Mouse (Mus musculus) limb, embryonic 14.5 days (tissue): Measurements from ENCODE around the gene Ttll1. TPM values are rescaled to one million over a fixed set of nuclear protein-coding genes. Genes with fewer than 3 reads are reported as not detected.

Source experiments
- ATAC-seq: fragments of 200-750 bp; cut with Nextera tagmentation; 2 replicates; pipeline ENCODE4 v1.8.0; 2017; ENCODE audit warnings: low read depth, moderate number of reproducible peaks, moderate TSS enrichment; ENCODE audit not compliant: low FRiP score
- DNase-seq: peaks from one replicate; pipeline ENCODE4 v3.0.0-alpha.2; 2015; ENCODE audit warnings: low spot score
- H3K27ac ChIP-seq: fragments of 300-500 bp; sonication (generic); replicated peaks from 2 replicates; pipeline ENCODE4 v1.5.1; 2014; ENCODE audit warnings: low read depth, mild to moderate bottlenecking, low read length, moderate library complexity, mixed read lengths
- H3K27me3 ChIP-seq: fragments of 300-500 bp; sonication (generic); 2 replicates; pipeline ENCODE4 v1.6.1; 2014; ENCODE audit warnings: low read length, mixed read lengths; ENCODE audit not compliant: control insufficient read depth, insufficient read depth
- H3K36me3 ChIP-seq: fragments of 300-500 bp; sonication (generic); 2 replicates; pipeline ENCODE4 v1.6.1; 2014; ENCODE audit warnings: mild to moderate bottlenecking, low read length, moderate library complexity, mixed read lengths; ENCODE audit not compliant: control insufficient read depth, insufficient read depth
- H3K4me1 ChIP-seq: fragments of 300-500 bp; sonication (generic); 2 replicates; pipeline ENCODE4 v1.6.1; 2014; ENCODE audit warnings: antibody characterized with exemption, low read length, mixed read lengths; ENCODE audit not compliant: control insufficient read depth, insufficient read depth
- H3K4me2 ChIP-seq: fragments of 300-500 bp; sonication (generic); replicated peaks from 2 replicates; pipeline ENCODE4 v1.6.1; 2014; ENCODE audit warnings: low read depth, mild to moderate bottlenecking, low read length, moderate library complexity; ENCODE audit not compliant: severe bottlenecking
- H3K4me3 ChIP-seq: fragments of 300-500 bp; sonication (generic); replicated peaks from 2 replicates; pipeline ENCODE4 v1.5.1; 2014; ENCODE audit warnings: low read length
- H3K9ac ChIP-seq: fragments of 300-500 bp; sonication (generic); 2 replicates; pipeline ENCODE4 v1.6.1; 2014; ENCODE audit warnings: mild to moderate bottlenecking, low read depth, low read length, moderate library complexity; ENCODE audit not compliant: severe bottlenecking
- H3K9me3 ChIP-seq: fragments of 300-500 bp; sonication (generic); 2 replicates; pipeline ENCODE4 v1.6.1; 2016; ENCODE audit warnings: low read length; ENCODE audit not compliant: control insufficient read depth
- POLR2A ChIP-seq: fragments of 200-500 bp; IDR thresholded peaks from 2 replicates; pipeline ENCODE4 v1.8.0; 2012; ENCODE audit warnings: inconsistent platforms, mild to moderate bottlenecking, moderate library complexity, borderline replicate concordance; ENCODE audit not compliant: insufficient read depth, insufficient read length; ENCODE audit errors: extremely low read depth
- WGBS: fragments of 180-500 bp; shearing (Covaris S2); extraction: QIAGEN DNeasy Blood & Tissue Kit; methylation state at CpG from one replicate; pipeline ENCODE4 v1.1.7; 2014; 5-methylcytosine and 5-hydroxymethylcytosine counted together
- polyA plus RNA-seq, 2 experiments: library from polyadenylated mRNA; depleted of rRNA in 1 of 2; stranded (reverse) in 1 of 2; unstranded in 1 of 2; fragments of >200 nt; fragmentation: Nextera tagmentation in 1 of 2; extraction: Ambion mirVana in 1 of 2; gene quantifications; 2 replicates each; pipeline versions ENCODE4 v1.2.1 to v1.2.3; 2012 to 2014

The Ttll1 gene
- polyA plus RNA-seq (2012; rRNA removed) (13.0 and 14.1 TPM in 2 replicates), polyA plus RNA-seq (2014; fragmentation: Nextera tagmentation; extraction: Ambion mirVana) (9.0 and 10.1 TPM in 2 replicates)

- H3K27ac ChIP-seq = no peak within 1 kb of the TSS
- ATAC-seq (peak; percentile 95), DNase-seq (peak; percentile 91)
- H3K27me3 ChIP-seq = no peaks in the 10 kb centered on the region
- no peaks in the 10 kb centered on the region for H3K36me3 ChIP-seq
- peak within 1 kb of the TSS; percentile 52 for H3K9ac ChIP-seq
- H3K4me1 ChIP-seq = peaks cover 3% of the 10 kb centered on the region; the same call in 1 of the 2 replicates
- 11% methylated on average over 35 of the region's 41 CpGs for WGBS
- peak; percentile 18; the same call in 1 of the 2 replicates for TF ChIP-seq POLR2A
- H3K9me3 ChIP-seq = no peaks in the 10 kb centered on the region
- H3K4me3 ChIP-seq = peak within 1 kb of the TSS; percentile 48
- H3K4me2 ChIP-seq = peak within 1 kb of the TSS; percentile 71
Measured at GRCm38 (mm10) chr15:83510805-83511405, at the start of gene Ttll1. TSS of gene Ttll1 (minus strand) at chr15:83510893.

GRCm38 (mm10) chr15:83555161-83555974, 44.7 kb upstream of the Ttll1 start:
- Histone ChIP-seq H3K4me1 (peaks cover 4% of the 10 kb centered on the region; the same call in 1 of the 2 replicates), H3K9me3 (no peaks in the 10 kb centered on the region), H3K9ac (peak overlapping the region; percentile 94), H3K4me2 (peak overlapping the region; percentile 71), H3K4me3 (peak overlapping the region; percentile 88), H3K27ac (peak overlapping the region; percentile 92), H3K36me3 (peaks cover 19% of the 10 kb centered on the region), H3K27me3 (no peaks in the 10 kb centered on the region)
- DNase-seq (peak; percentile 93), ATAC-seq (peak; percentile 92)
- peak; percentile 57; the same call in 1 of the 2 replicates for TF ChIP-seq POLR2A
- under 1% methylated on average over 67 of the region's 74 CpGs for WGBS

GRCm38 (mm10) chr15:83553831-83554230, 43.1 kb upstream of the Ttll1 start:
- DNase-seq (no peak), ATAC-seq (no peak)
- Histone ChIP-seq H3K9ac (no peak overlapping the region), H3K27ac (no peak overlapping the region), H3K4me1 (peaks cover 4% of the 10 kb centered on the region; the same call in 1 of the 2 replicates), H3K4me3 (no peak overlapping the region), H3K9me3 (no peaks in the 10 kb centered on the region), H3K36me3 (peaks cover 34% of the 10 kb centered on the region), H3K27me3 (no peaks in the 10 kb centered on the region), H3K4me2 (no peak overlapping the region)
- no peak for TF ChIP-seq POLR2A

- Histone ChIP-seq H3K36me3 (peaks cover 69% of the 10 kb centered on the region), H3K27me3 (no peaks in the 10 kb centered on the region), H3K9me3 (no peaks in the 10 kb centered on the region), H3K4me1 (peaks cover 4% of the 10 kb centered on the region; the same call in 1 of the 2 replicates), H3K4me3 (no peak overlapping the region), H3K27ac (no peak overlapping the region), H3K4me2 (no peak overlapping the region), H3K9ac (no peak overlapping the region)
- DNase-seq = no peak
- WGBS = 68% methylated on average over 2 of the region's 2 CpGs
- ATAC-seq = no peak
- TF ChIP-seq POLR2A = no peak
Measured at GRCm38 (mm10) chr15:83550137-83550536, 39.4 kb upstream of the Ttll1 start.

GRCm38 (mm10) chr15:83547144-83547543, 36.5 kb upstream of the Ttll1 start:
- Histone ChIP-seq H3K4me3 (no peak overlapping the region), H3K27me3 (no peaks in the 10 kb centered on the region), H3K27ac (no peak overlapping the region), H3K4me1 (no peaks in the 10 kb centered on the region), H3K36me3 (peaks cover 66% of the 10 kb centered on the region), H3K9me3 (no peaks in the 10 kb centered on the region), H3K4me2 (no peak overlapping the region), H3K9ac (no peak overlapping the region)
- 89% methylated on average over 8 of the region's 8 CpGs for WGBS
- DNase-seq (no peak), ATAC-seq (no peak)
- TF ChIP-seq POLR2A = no peak
